Mouse (Mus musculus): ENCODE data around the gene Mchr1. TPM values are rescaled to one million over a fixed set of nuclear protein-coding genes. Genes with fewer than 3 reads are reported as not detected.

Gene Mchr1
- 1.2 and 1.8 TPM in 2 replicates for polyA plus RNA-seq (2015; fragmentation: Nextera tagmentation; extraction: Ambion mirVana)

- Histone ChIP-seq H3K4me3 (peak within 1 kb of the TSS; percentile 45), H3K9ac (replicated peaks) (peak within 1 kb of the TSS; percentile 55), H3K4me1 (peaks cover 14% of the 10 kb centered on the region), H3K27ac (replicated peaks) (no peak within 1 kb of the TSS), H3K27me3 (peaks cover 3% of the 10 kb centered on the region; the same call in 1 of the 2 replicates), H3K4me2 (replicated peaks) (peak within 1 kb of the TSS; percentile 87), H3K36me3 (no peaks in the 10 kb centered on the region), H3K9me3 (no peaks in the 10 kb centered on the region)
- ATAC-seq (replicated peaks): peak; percentile 92
- WGBS: under 1% methylated on average over 25 of the region's 25 CpGs
Measured at GRCm38 (mm10) chr15:81235086-81235920, at the start of gene Mchr1. TSS of gene Mchr1 (plus strand) at chr15:81235499.

GRCm38 (mm10) chr15:81189061-81189460 is 46.2 kb upstream of the Mchr1 start:
- Histone ChIP-seq H3K4me1 (peaks cover 20% of the 10 kb centered on the region), H3K9ac (replicated peaks) (no peak overlapping the region), H3K36me3 (no peaks in the 10 kb centered on the region), H3K4me2 (replicated peaks) (peak overlapping the region; percentile 84), H3K27ac (replicated peaks) (no peak overlapping the region), H3K4me3 (peak overlapping the region; percentile 97), H3K27me3 (no peaks in the 10 kb centered on the region), H3K9me3 (no peaks in the 10 kb centered on the region)
- WGBS: 96% methylated on average over 2 of the region's 2 CpGs
- ATAC-seq (replicated peaks): no peak

GRCm38 (mm10) chr15:81190011-81190629 is 45.2 kb upstream of the Mchr1 start:
- no peak; the same call in 1 of the 2 replicates for ATAC-seq (replicated peaks)
- H3K4me1 ChIP-seq: peaks cover 20% of the 10 kb centered on the region
- H3K9me3 ChIP-seq: no peaks in the 10 kb centered on the region
- peak overlapping the region; percentile 84 for H3K4me2 ChIP-seq (replicated peaks)
- peak overlapping the region; percentile 83 for H3K27ac ChIP-seq (replicated peaks)
- peak overlapping the region; percentile 97 for H3K4me3 ChIP-seq
- no peaks in the 10 kb centered on the region for H3K27me3 ChIP-seq
- no peaks in the 10 kb centered on the region for H3K36me3 ChIP-seq
- peak overlapping the region; percentile 96 for H3K9ac ChIP-seq (replicated peaks)
- WGBS: under 1% methylated on average over 46 of the region's 46 CpGs

- whole genome bisulfite sequencing: under 1% methylated on average over 42 of the region's 48 CpGs
- Histone ChIP-seq H3K27me3 (no peaks in the 10 kb centered on the region), H3K4me1 (peaks cover 20% of the 10 kb centered on the region), H3K9me3 (no peaks in the 10 kb centered on the region), H3K36me3 (no peaks in the 10 kb centered on the region), H3K4me3 (peak within 1 kb of the TSS; percentile 97), H3K9ac (replicated peaks) (peak within 1 kb of the TSS; percentile 96), H3K27ac (replicated peaks) (peak within 1 kb of the TSS; percentile 83), H3K4me2 (replicated peaks) (peak within 1 kb of the TSS; percentile 84)
- ATAC-seq (replicated peaks): peak; percentile 100
Measured at GRCm38 (mm10) chr15:81190630-81191178, 44.6 kb upstream of the Mchr1 start, which contains the start of gene Mrtfa. TSS of gene Mrtfa (minus strand) at chr15:81190757.

- H3K4me3 ChIP-seq: peak overlapping the region; percentile 97
- H3K27me3 ChIP-seq: no peaks in the 10 kb centered on the region
- no peak for ATAC-seq (replicated peaks)
- H3K27ac ChIP-seq (replicated peaks): peak overlapping the region; percentile 54
- H3K9ac ChIP-seq (replicated peaks): peak overlapping the region; percentile 63
- H3K9me3 ChIP-seq: no peaks in the 10 kb centered on the region
- H3K36me3 ChIP-seq: no peaks in the 10 kb centered on the region
- peak overlapping the region; percentile 48 for H3K4me2 ChIP-seq (replicated peaks)
- H3K4me1 ChIP-seq: peaks cover 20% of the 10 kb centered on the region
- 26% methylated on average over 9 of the region's 9 CpGs for WGBS
Measured at GRCm38 (mm10) chr15:81191303-81191702, 44.0 kb upstream of the Mchr1 start.

GRCm38 (mm10) chr15:81192316-81192715 is 43.0 kb upstream of the Mchr1 start:
- no peak for ATAC-seq (replicated peaks)
- peaks cover 20% of the 10 kb centered on the region for H3K4me1 ChIP-seq

GRCm38 (mm10) chr15:81192858-81193257 is 42.4 kb upstream of the Mchr1 start:
- WGBS: 95% methylated on average over 8 of the region's 8 CpGs
- ATAC-seq (replicated peaks): no peak
- no peak overlapping the region for H3K4me3 ChIP-seq

More at GRCm38 (mm10) chr15:81192316-81192715, 43.0 kb upstream of the Mchr1 start:
- Histone ChIP-seq H3K27ac (replicated peaks) (no peak overlapping the region), H3K36me3 (no peaks in the 10 kb centered on the region), H3K27me3 (no peaks in the 10 kb centered on the region), H3K9me3 (no peaks in the 10 kb centered on the region), H3K4me3 (no peak overlapping the region), H3K9ac (replicated peaks) (no peak overlapping the region), H3K4me2 (replicated peaks) (no peak overlapping the region)
- WGBS: 91% methylated on average over 5 of the region's 5 CpGs

GRCm38 (mm10) chr15:81194791-81195190 is 40.5 kb upstream of the Mchr1 start:
- Histone ChIP-seq H3K9ac (replicated peaks) (no peak overlapping the region), H3K27ac (replicated peaks) (no peak overlapping the region), H3K9me3 (no peaks in the 10 kb centered on the region), H3K27me3 (no peaks in the 10 kb centered on the region), H3K4me2 (replicated peaks) (no peak overlapping the region), H3K36me3 (no peaks in the 10 kb centered on the region), H3K4me1 (peaks cover 5% of the 10 kb centered on the region), H3K4me3 (no peak overlapping the region)
- 92% methylated on average over 6 of the region's 6 CpGs for WGBS
- no peak for ATAC-seq (replicated peaks)

More at GRCm38 (mm10) chr15:81192858-81193257, 42.4 kb upstream of the Mchr1 start:
- no peaks in the 10 kb centered on the region for H3K27me3 ChIP-seq
- no peak overlapping the region for H3K9ac ChIP-seq (replicated peaks)
- H3K4me1 ChIP-seq: peaks cover 20% of the 10 kb centered on the region
- no peak overlapping the region for H3K4me2 ChIP-seq (replicated peaks)
- no peaks in the 10 kb centered on the region for H3K9me3 ChIP-seq
- H3K27ac ChIP-seq (replicated peaks): no peak overlapping the region
- no peaks in the 10 kb centered on the region for H3K36me3 ChIP-seq

GRCm38 (mm10) chr15:81195447-81195846 is 39.9 kb upstream of the Mchr1 start:
- Histone ChIP-seq H3K27me3 (no peaks in the 10 kb centered on the region), H3K36me3 (no peaks in the 10 kb centered on the region), H3K9ac (replicated peaks) (no peak overlapping the region), H3K27ac (replicated peaks) (no peak overlapping the region), H3K4me2 (replicated peaks) (no peak overlapping the region), H3K4me3 (no peak overlapping the region), H3K4me1 (peaks cover 5% of the 10 kb centered on the region), H3K9me3 (no peaks in the 10 kb centered on the region)
- 58% methylated on average over 4 of the region's 4 CpGs for WGBS
- no peak for ATAC-seq (replicated peaks)

GRCm38 (mm10) chr15:81197197-81197596 is 38.1 kb upstream of the Mchr1 start:
- Histone ChIP-seq H3K9me3 (no peaks in the 10 kb centered on the region), H3K4me3 (no peak overlapping the region), H3K27me3 (no peaks in the 10 kb centered on the region), H3K4me1 (no peaks in the 10 kb centered on the region), H3K36me3 (no peaks in the 10 kb centered on the region), H3K27ac (replicated peaks) (no peak overlapping the region), H3K9ac (replicated peaks) (no peak overlapping the region), H3K4me2 (replicated peaks) (no peak overlapping the region)
- ATAC-seq (replicated peaks): no peak
- 88% methylated on average over 10 of the region's 10 CpGs for WGBS

GRCm38 (mm10) chr15:81198447-81198846 is 36.9 kb upstream of the Mchr1 start:
- Histone ChIP-seq H3K27me3 (no peaks in the 10 kb centered on the region), H3K4me1 (no peaks in the 10 kb centered on the region), H3K27ac (replicated peaks) (no peak overlapping the region), H3K9ac (replicated peaks) (no peak overlapping the region), H3K4me3 (no peak overlapping the region), H3K4me2 (replicated peaks) (no peak overlapping the region), H3K9me3 (no peaks in the 10 kb centered on the region), H3K36me3 (no peaks in the 10 kb centered on the region)
- WGBS: 95% methylated on average over 5 of the region's 5 CpGs
- ATAC-seq (replicated peaks): no peak

- H3K9ac ChIP-seq (replicated peaks): no peak overlapping the region
- H3K4me2 ChIP-seq (replicated peaks): no peak overlapping the region
- no peaks in the 10 kb centered on the region for H3K36me3 ChIP-seq
- no peaks in the 10 kb centered on the region for H3K27me3 ChIP-seq
- no peak for ATAC-seq (replicated peaks)
- H3K4me3 ChIP-seq: no peak overlapping the region
- no peak overlapping the region for H3K27ac ChIP-seq (replicated peaks)
- 27% methylated on average over 4 of the region's 4 CpGs for WGBS
- no peaks in the 10 kb centered on the region for H3K9me3 ChIP-seq
- H3K4me1 ChIP-seq: no peaks in the 10 kb centered on the region
Measured at GRCm38 (mm10) chr15:81199372-81199959, 35.8 kb upstream of the Mchr1 start.

All from forebrain, embryonic 15.5 days (tissue).